Mouse (Mus musculus) embryonic facial prominence, embryonic 14.5 days (tissue): ENCODE data around the gene Tusc2. TPM values are rescaled to one million over a fixed set of nuclear protein-coding genes. Genes with fewer than 3 reads are reported as not detected.
"Not testable (repeated sequence)": the region's sequence is repeated elsewhere in the genome, so short reads cannot be mapped to it uniquely, and the experiment has no call there.

Experiments used
- ATAC-seq: fragments of 200-750 bp; cut with Nextera tagmentation; 2 replicates; pipeline ENCODE4 v1.8.0; 2017; ENCODE audit warnings: low read depth, moderate number of reproducible peaks, moderate TSS enrichment
- DNase-seq: peaks from one replicate; pipeline ENCODE4 v3.0.0-alpha.2; 2015; ENCODE audit warnings: low spot score
- H3K27ac ChIP-seq: fragments of 300-500 bp; sonication (generic); replicated peaks from 2 replicates; pipeline ENCODE4 v1.5.1; 2014; ENCODE audit warnings: low read depth, mild to moderate bottlenecking, low read length, moderate library complexity
- H3K27me3 ChIP-seq: fragments of 300-500 bp; sonication (generic); replicated peaks from 2 replicates; pipeline ENCODE4 v1.6.1; 2014; ENCODE audit warnings: low read length; ENCODE audit not compliant: control insufficient read depth, insufficient read depth
- H3K36me3 ChIP-seq: fragments of 300-500 bp; sonication (generic); 2 replicates; pipeline ENCODE4 v1.6.1; 2014; ENCODE audit warnings: low read length, mixed read lengths; ENCODE audit not compliant: control insufficient read depth, insufficient read depth
- H3K4me1 ChIP-seq: fragments of 300-500 bp; sonication (generic); 2 replicates; pipeline ENCODE4 v1.6.1; 2014; ENCODE audit warnings: antibody characterized with exemption, low read length; ENCODE audit not compliant: control insufficient read depth, insufficient read depth
- H3K4me2 ChIP-seq: fragments of 300-500 bp; sonication (generic); 2 replicates; pipeline ENCODE4 v1.6.1; 2014; ENCODE audit warnings: low read depth, mild to moderate bottlenecking, low read length, moderate library complexity, mixed read lengths
- H3K4me3 ChIP-seq: fragments of 300-500 bp; sonication (generic); 2 replicates; pipeline ENCODE4 v1.5.1; 2014; ENCODE audit warnings: low read depth, mild to moderate bottlenecking, low read length
- H3K9ac ChIP-seq: fragments of 300-500 bp; sonication (generic); 2 replicates; pipeline ENCODE4 v1.6.1; 2014; ENCODE audit warnings: low read depth, mild to moderate bottlenecking, low read length, moderate library complexity, mixed read lengths
- H3K9me3 ChIP-seq: fragments of 300-500 bp; sonication (generic); 2 replicates; pipeline ENCODE4 v1.6.1; 2016; ENCODE audit warnings: low read length; ENCODE audit not compliant: control insufficient read depth
- WGBS: fragments of 180-500 bp; shearing (Covaris S2); extraction: QIAGEN DNeasy Blood & Tissue Kit; methylation state at CpG from one replicate; pipeline ENCODE4 v1.1.7; 2014; 5-methylcytosine and 5-hydroxymethylcytosine counted together
- polyA plus RNA-seq: library from polyadenylated mRNA; unstranded; fragments of >200 nt; fragmentation: Nextera tagmentation; extraction: Ambion mirVana; gene quantifications from 2 replicates; pipeline ENCODE4 v1.2.1, GENCODE M21; 2014

The Tusc2 gene
- polyA plus RNA-seq, 1 experiment from 2014 or later = 43.1 TPM

GRCm38 (mm10) chr9:107569270-107569669 lies 6.2 kb downstream of the Tusc2 start:
- H3K9ac ChIP-seq = peak overlapping the region; percentile 66
- DNase-seq (no peak), ATAC-seq (peak; percentile 5)
- H3K4me3 ChIP-seq = peak overlapping the region; percentile 52
- no peaks in the 10 kb centered on the region for H3K9me3 ChIP-seq
- WGBS = 0% methylated on average over 16 of the region's 23 CpGs
- H3K36me3 ChIP-seq = peaks cover 56% of the 10 kb centered on the region
- H3K27ac ChIP-seq = peak overlapping the region; percentile 88
- H3K4me1 ChIP-seq = peaks cover 24% of the 10 kb centered on the region
- no peaks in the 10 kb centered on the region for H3K27me3 ChIP-seq
- H3K4me2 ChIP-seq = peak overlapping the region; percentile 63

- Histone ChIP-seq H3K9ac (peak overlapping the region; percentile 66), H3K4me3 (peak overlapping the region; percentile 52), H3K4me1 (peaks cover 24% of the 10 kb centered on the region), H3K27me3 (no peaks in the 10 kb centered on the region), H3K9me3 (no peaks in the 10 kb centered on the region), H3K4me2 (peak overlapping the region; percentile 63), H3K36me3 (peaks cover 56% of the 10 kb centered on the region), H3K27ac (peak overlapping the region; percentile 88; the same call in 1 of the 2 replicates)
- WGBS = 41% methylated on average over 13 of the region's 13 CpGs
- DNase-seq (no peak), ATAC-seq (no peak)
Observed at GRCm38 (mm10) chr9:107570016-107570415, 7.0 kb downstream of the Tusc2 start.

- no peak overlapping the region for H3K27ac ChIP-seq
- H3K4me2 ChIP-seq = peak overlapping the region; percentile 63
- DNase-seq (no peak), ATAC-seq (no peak)
- 94% methylated on average over 21 of the region's 21 CpGs for WGBS
- peaks cover 24% of the 10 kb centered on the region for H3K4me1 ChIP-seq
- H3K36me3 ChIP-seq = peaks cover 50% of the 10 kb centered on the region
- no peaks in the 10 kb centered on the region for H3K27me3 ChIP-seq
- peak overlapping the region; percentile 52; the same call in 1 of the 2 replicates for H3K4me3 ChIP-seq
- no peaks in the 10 kb centered on the region for H3K9me3 ChIP-seq
- peak overlapping the region; percentile 66 for H3K9ac ChIP-seq
Observed at GRCm38 (mm10) chr9:107570845-107571244, 7.8 kb downstream of the Tusc2 start.

GRCm38 (mm10) chr9:107571534-107572326 lies 8.7 kb downstream of the Tusc2 start:
- DNase-seq = no peak
- Histone ChIP-seq H3K9me3 (no peaks in the 10 kb centered on the region), H3K4me2 (no peak overlapping the region), H3K27ac (no peak overlapping the region), H3K36me3 (peaks cover 44% of the 10 kb centered on the region), H3K4me3 (no peak overlapping the region), H3K9ac (0 out of 2 replicates have a peak overlapping the region, but pooled peaks have one; percentile 20), H3K4me1 (peaks cover 28% of the 10 kb centered on the region), H3K27me3 (no peaks in the 10 kb centered on the region)
- ATAC-seq = no peak
- WGBS = 95% methylated on average over 22 of the region's 22 CpGs

GRCm38 (mm10) chr9:107572327-107572662 lies 9.2 kb downstream of the Tusc2 start:
- H3K4me1 ChIP-seq = peaks cover 28% of the 10 kb centered on the region

GRCm38 (mm10) chr9:107573774-107574173 lies 10.7 kb downstream of the Tusc2 start:
- H3K4me2 ChIP-seq, ATAC-seq, H3K9ac ChIP-seq, H3K9me3 ChIP-seq, DNase-seq, H3K4me3 ChIP-seq, H3K27ac ChIP-seq, H3K27me3 ChIP-seq: not testable (repeated sequence)
- Histone ChIP-seq H3K4me1 (peaks cover 23% of the 10 kb centered on the region), H3K36me3 (peaks cover 44% of the 10 kb centered on the region)
- WGBS = 86% methylated on average over 6 of the region's 6 CpGs

More at GRCm38 (mm10) chr9:107572327-107572662, 9.2 kb downstream of the Tusc2 start:
- no peak for ATAC-seq
- Histone ChIP-seq H3K4me3 (no peak overlapping the region), H3K27ac (no peak overlapping the region), H3K36me3 (peaks cover 44% of the 10 kb centered on the region), H3K9me3 (no peaks in the 10 kb centered on the region), H3K27me3 (no peaks in the 10 kb centered on the region), H3K4me2 (no peak overlapping the region), H3K9ac (no peak overlapping the region)
- DNase-seq = no peak
- WGBS = 94% methylated on average over 2 of the region's 2 CpGs

- Histone ChIP-seq H3K27me3 (no peaks in the 10 kb centered on the region), H3K36me3 (peaks cover 40% of the 10 kb centered on the region), H3K27ac (peak overlapping the region; percentile 82), H3K4me2 (no peak overlapping the region), H3K4me1 (peaks cover 12% of the 10 kb centered on the region), H3K9ac (no peak overlapping the region), H3K9me3 (no peaks in the 10 kb centered on the region), H3K4me3 (no peak overlapping the region)
- WGBS = 71% methylated on average over 14 of the region's 14 CpGs
- ATAC-seq = peak; percentile 17; the same call in 1 of the 2 replicates
- peak; percentile 88 for DNase-seq
Observed at GRCm38 (mm10) chr9:107575579-107576356, 12.7 kb downstream of the Tusc2 start.

GRCm38 (mm10) chr9:107576357-107577107 lies 13.5 kb downstream of the Tusc2 start, which contains the start of gene Hyal1:
Gene Hyal1 (plus strand): TSS chr9:107576927.
- peak; percentile 92 for DNase-seq
- Histone ChIP-seq H3K27me3 (no peaks in the 10 kb centered on the region), H3K9ac (peak within 1 kb of the TSS; percentile 67), H3K4me1 (peaks cover 11% of the 10 kb centered on the region), H3K4me3 (peak within 1 kb of the TSS; percentile 43), H3K36me3 (peaks cover 33% of the 10 kb centered on the region), H3K9me3 (no peaks in the 10 kb centered on the region), H3K27ac (peak within 1 kb of the TSS; percentile 82), H3K4me2 (peak within 1 kb of the TSS; percentile 63)
- ATAC-seq = peak; percentile 75
- 21% methylated on average over 13 of the region's 16 CpGs for WGBS
